In the genomic region with DNA sequence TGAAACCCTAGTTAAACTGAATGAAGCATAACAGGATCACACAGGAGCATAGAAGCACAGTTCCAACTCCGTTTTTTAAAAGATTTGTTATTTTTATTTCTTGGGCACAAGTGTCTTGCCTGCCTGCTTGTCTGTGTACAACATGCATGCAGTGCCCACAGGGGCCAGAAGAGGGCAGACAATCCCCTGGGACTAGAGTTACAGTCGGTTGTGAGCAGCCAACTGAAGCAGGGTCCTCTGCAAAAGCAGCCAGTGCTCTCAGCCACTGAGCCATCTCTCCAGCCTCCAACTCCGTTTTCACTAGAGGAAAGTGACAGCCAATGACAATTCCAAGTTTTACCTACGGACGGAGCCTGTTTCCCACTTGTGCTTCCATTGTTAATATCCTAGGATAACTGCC, we compare ENCODE assay signal across 8 mouse cellular contexts. TPM values are rescaled to one million over a fixed set of nuclear protein-coding genes. Genes with fewer than 3 reads are reported as not detected.
DNase-seq lines count a peak whose midpoint lies in the region; ATAC-seq lines count a peak whose summit lies in the region.

No protein-coding gene starts in this region.

- no peak for ATAC-seq in intestine, embryonic 14.5 days (replicated peaks; ENCODE audit: low FRiP score, low TSS enrichment, low read depth)
- no peak for ATAC-seq in intestine, embryonic 15.5 days
- ATAC-seq in liver, embryonic 11.5 days (replicated peaks; ENCODE audit: low FRiP score) = no peak

- H3K27ac ChIP-seq in intestine, embryonic 14.5 days (ENCODE audit: low read depth) = no peak overlapping the region
- H3K27ac ChIP-seq in intestine, embryonic 15.5 days = no peak overlapping the region
- H3K27ac ChIP-seq in liver, embryonic 11.5 days (ENCODE audit: low read depth, low read length) = no peak overlapping the region

- no peak overlapping the region for H3K9ac ChIP-seq in intestine, embryonic 14.5 days (ENCODE audit: low read length)
- no peak overlapping the region for H3K9ac ChIP-seq in intestine, embryonic 15.5 days
- H3K9ac ChIP-seq in liver, embryonic 11.5 days (ENCODE audit: low read depth, low read length) = no peak overlapping the region

- no peak overlapping the region for H3K4me3 ChIP-seq in intestine, embryonic 14.5 days (ENCODE audit: low read depth, low read length)
- no peak overlapping the region for H3K4me3 ChIP-seq in intestine, embryonic 15.5 days (replicated peaks)
- no peak overlapping the region for H3K4me3 ChIP-seq in liver, embryonic 11.5 days (ENCODE audit: low read depth, low read length)

- H3K9me3 ChIP-seq in intestine, embryonic 14.5 days (ENCODE audit: control insufficient read depth, low read length) = no peaks in the 10 kb centered on the region
- no peaks in the 10 kb centered on the region for H3K9me3 ChIP-seq in intestine, embryonic 15.5 days
- no peaks in the 10 kb centered on the region for H3K9me3 ChIP-seq in liver, embryonic 11.5 days (ENCODE audit: control insufficient read depth, low read length)

- no peaks in the 10 kb centered on the region for H3K4me1 ChIP-seq in intestine, embryonic 14.5 days (replicated peaks; ENCODE audit: control insufficient read depth, insufficient read depth, low read length)
- no peaks in the 10 kb centered on the region for H3K4me1 ChIP-seq in intestine, embryonic 15.5 days (replicated peaks)
- H3K4me1 ChIP-seq in liver, embryonic 11.5 days (replicated peaks; ENCODE audit: control insufficient read depth, insufficient read depth, low read length) = no peaks in the 10 kb centered on the region

- DNase-seq in intestine, embryonic 14.5 days (ENCODE audit: low spot score) = peak; percentile 68
- DNase-seq in urinary bladder, postnatal 14 days (ENCODE audit: low spot score) = peak; percentile 23
- no peak for DNase-seq in urinary bladder, postnatal 10 days (ENCODE audit: low spot score)
- peak; percentile 62 for DNase-seq in embryo, embryonic 10 days (ENCODE audit: low spot score)
- DNase-seq in liver, embryonic 11.5 days (ENCODE audit: low spot score) = peak; percentile 41
- peak; percentile 4 to 34 for DNase-seq in thymus, postnatal 10 days (ENCODE audit: low spot score in 2 of 2)
- DNase-seq in gastrocnemius, adult 8-10 months (ENCODE audit: low spot score in 2 of 2) = no peak

- H3K4me2 ChIP-seq in intestine, embryonic 14.5 days (ENCODE audit: low read length) = no peak overlapping the region
- H3K4me2 ChIP-seq in intestine, embryonic 15.5 days (replicated peaks) = no peak overlapping the region
- no peak overlapping the region for H3K4me2 ChIP-seq in liver, embryonic 11.5 days

- H3K36me3 ChIP-seq in intestine, embryonic 14.5 days (ENCODE audit: control insufficient read depth, insufficient read depth, low read length) = no peaks in the 10 kb centered on the region
- no peaks in the 10 kb centered on the region for H3K36me3 ChIP-seq in intestine, embryonic 15.5 days
- H3K36me3 ChIP-seq in liver, embryonic 11.5 days (ENCODE audit: control insufficient read depth, insufficient read depth, low read length) = no peaks in the 10 kb centered on the region

- H3K27me3 ChIP-seq in intestine, embryonic 14.5 days (replicated peaks; ENCODE audit: control insufficient read depth, insufficient read depth, low read length) = no peaks in the 10 kb centered on the region
- H3K27me3 ChIP-seq in intestine, embryonic 15.5 days (replicated peaks) = no peaks in the 10 kb centered on the region
- no peaks in the 10 kb centered on the region for H3K27me3 ChIP-seq in liver, embryonic 11.5 days (replicated peaks; ENCODE audit: control insufficient read depth, insufficient read depth, low read length)

- WGBS in intestine, embryonic 14.5 days = 64% methylated on average over 5 of the region's 5 CpGs
- 59% methylated on average over 5 of the region's 5 CpGs for WGBS in intestine, embryonic 15.5 days
- WGBS in liver, embryonic 11.5 days = 45% methylated on average over 5 of the region's 5 CpGs

RNA-seq across cellular contexts. Expression of a gene that starts 33.4 kb away (rescaled TPM):
- polyA plus RNA-seq in intestine, embryonic 14.5 days (2014; fragmentation: Nextera tagmentation; extraction: Ambion mirVana) = 0.35 and 0.70 TPM in 2 replicates
- 0.38 and 0.44 TPM in 2 replicates for polyA plus RNA-seq in intestine, embryonic 15.5 days (2015; fragmentation: Nextera tagmentation; extraction: Ambion mirVana)
- polyA plus RNA-seq in liver, embryonic 11.5 days (2014; fragmentation: Nextera tagmentation; extraction: Ambion mirVana) = 1.0 TPM in 2 replicates
- total RNA-seq in gastrocnemius, adult 8-10 months (2022) = not detected

Comparison
In these comparisons a context has a peak if more than half of its experiments do, and no peak if none do; other contexts are left out.
1. DNase-seq: peak in intestine, embryonic 14.5 days (single experiment), urinary bladder, postnatal 14 days (single experiment), embryo, embryonic 10 days (single experiment), liver, embryonic 11.5 days (single experiment) and thymus, postnatal 10 days (2 of 2); none in urinary bladder, postnatal 10 days (single experiment) and gastrocnemius, adult 8-10 months (0 of 2).